Mouse (Mus musculus): ENCODE data around the gene Tigit. TPM values are rescaled to one million over a fixed set of nuclear protein-coding genes. Genes with fewer than 3 reads are reported as not detected.

Gene Tigit
- polyA plus RNA-seq, 1 experiment from 2014 or later = 0.21 TPM

- no peak overlapping the region for H3K4me3 ChIP-seq (ENCODE audit: low read length)
- H3K4me1 ChIP-seq (ENCODE audit: control insufficient read depth, insufficient read depth, low read length) = peaks cover 10% of the 10 kb centered on the region
- no peak for ATAC-seq (replicated peaks; ENCODE audit: extremely low read depth, insufficient read depth, low FRiP score)
- no peak overlapping the region for H3K27ac ChIP-seq (ENCODE audit: low read length)
- H3K9ac ChIP-seq (ENCODE audit: low read length) = no peak overlapping the region
- H3K36me3 ChIP-seq (ENCODE audit: control insufficient read depth, insufficient read depth) = no peaks in the 10 kb centered on the region
- no peak overlapping the region for H3K4me2 ChIP-seq (ENCODE audit: low read depth, low read length)
- no peaks in the 10 kb centered on the region for H3K9me3 ChIP-seq (replicated peaks; ENCODE audit: control insufficient read depth, low read length)
- 77% methylated on average over 2 of the region's 2 CpGs for WGBS
- H3K27me3 ChIP-seq (ENCODE audit: control insufficient read depth, insufficient read depth, low read length) = no peaks in the 10 kb centered on the region
Measured at GRCm38 (mm10) chr16:43599707-43600106, 64.2 kb downstream of the Tigit start.

MicroRNAs within 50 kb of the gene (microRNA counts, 519-probe panel; counts per million panel counts)
- not detected for microRNA mmu-miR-568

Small RNAs within 50 kb of the gene (microRNA-seq; reads per million reads assigned to microRNA genes)
- not detected for gene Mir568

Other genes with a start within 250 kb of the Tigit start
- not detected in 2 replicates for gene Drd3, start 89.9 kb upstream of the Tigit start, polyA plus RNA-seq (2015; fragmentation: Nextera tagmentation; extraction: Ambion mirVana)
- 7.4 and 8.8 TPM in 2 replicates for gene Ccdc191, start 225.7 kb upstream of the Tigit start, polyA plus RNA-seq (2015; fragmentation: Nextera tagmentation; extraction: Ambion mirVana)

All from heart, embryonic 16.5 days (tissue).